ENCODE assay signal across 21 mouse cellular contexts in genomic region chr2:57522983-57523382, GRCm38 (mm10).
A peak's percentile ranks its signal among the peaks of the same experiment; 100 is the strongest.
DNase-seq lines count a peak whose midpoint lies in the region; ATAC-seq lines count a peak whose summit lies in the region.
"Had no signal": no experiment of that assay in that cellular context is flagged by ENCODE, and none has a peak within 500 bp of the region (broad histone marks: within the 10 kb centered on the region; RNA-seq: fewer than 3 reads in every experiment).

No protein-coding gene starts in this region.

- H3K27me3 ChIP-seq in midbrain, embryonic 11.5 days (ENCODE audit: control insufficient read depth, insufficient read depth, low read length): no peaks in the 10 kb centered on the region
- no peaks in the 10 kb centered on the region for H3K27me3 ChIP-seq in midbrain, embryonic 10.5 days (ENCODE audit: low read depth, poor library complexity, severe bottlenecking)
- no peaks in the 10 kb centered on the region for H3K27me3 ChIP-seq in hindbrain, embryonic 14.5 days (ENCODE audit: control insufficient read depth, insufficient read depth, low read length)
- H3K27me3 ChIP-seq in midbrain, embryonic 16.5 days (ENCODE audit: control insufficient read depth, insufficient read depth, low read depth, low read length): no peaks in the 10 kb centered on the region
- H3K27me3 ChIP-seq: embryonic facial prominence, embryonic 13.5 days; heart, embryonic 12.5 days had no signal

- WGBS in midbrain, embryonic 11.5 days: 84% methylated on average over 8 of the region's 8 CpGs
- WGBS in midbrain, embryonic 10.5 days: 81% methylated on average over 8 of the region's 8 CpGs
- 38% methylated on average over 8 of the region's 8 CpGs for WGBS in hindbrain, embryonic 14.5 days
- 46% methylated on average over 8 of the region's 8 CpGs for WGBS in midbrain, embryonic 16.5 days

- no peaks in the 10 kb centered on the region for H3K9me3 ChIP-seq in midbrain, embryonic 11.5 days (ENCODE audit: control insufficient read depth, low read length)
- no peaks in the 10 kb centered on the region for H3K9me3 ChIP-seq in midbrain, embryonic 10.5 days (replicated peaks)
- H3K9me3 ChIP-seq in hindbrain, embryonic 14.5 days (ENCODE audit: control insufficient read depth, low read length): no peaks in the 10 kb centered on the region
- no peaks in the 10 kb centered on the region for H3K9me3 ChIP-seq in midbrain, embryonic 16.5 days (replicated peaks; ENCODE audit: control insufficient read depth, low read length, poor library complexity, severe bottlenecking)
- H3K9me3 ChIP-seq: embryonic facial prominence, embryonic 13.5 days; heart, embryonic 12.5 days; limb, embryonic 10.5 days had no signal

- H3K4me3 ChIP-seq in midbrain, embryonic 11.5 days (ENCODE audit: low read depth, low read length): no peak overlapping the region
- no peak overlapping the region for H3K4me3 ChIP-seq in midbrain, embryonic 10.5 days
- H3K4me3 ChIP-seq in hindbrain, embryonic 14.5 days (replicated peaks; ENCODE audit: low read length): no peak overlapping the region
- H3K4me3 ChIP-seq in midbrain, embryonic 16.5 days (ENCODE audit: low read depth, low read length): no peak overlapping the region
- H3K4me3 ChIP-seq: embryonic facial prominence, embryonic 13.5 days; heart, embryonic 12.5 days; left cerebral cortex, adult 2 months; limb, embryonic 10.5 days had no signal

- H3K27ac ChIP-seq in midbrain, embryonic 11.5 days (ENCODE audit: low read depth, low read length): no peak overlapping the region
- H3K27ac ChIP-seq in midbrain, embryonic 10.5 days (replicated peaks): no peak overlapping the region
- H3K27ac ChIP-seq in hindbrain, embryonic 14.5 days: no peak overlapping the region
- H3K27ac ChIP-seq in midbrain, embryonic 16.5 days (ENCODE audit: low read length): no peak overlapping the region
- H3K27ac ChIP-seq: embryonic facial prominence, embryonic 13.5 days; left cerebral cortex, adult 2 months; limb, embryonic 10.5 days; macrophage had no signal

- no peaks in the 10 kb centered on the region for H3K36me3 ChIP-seq in midbrain, embryonic 11.5 days (ENCODE audit: control insufficient read depth, insufficient read depth, low read length)
- H3K36me3 ChIP-seq in midbrain, embryonic 10.5 days: no peaks in the 10 kb centered on the region
- no peaks in the 10 kb centered on the region for H3K36me3 ChIP-seq in hindbrain, embryonic 14.5 days (replicated peaks; ENCODE audit: control insufficient read depth, insufficient read depth)
- H3K36me3 ChIP-seq in midbrain, embryonic 16.5 days (ENCODE audit: control insufficient read depth, insufficient read depth, low read length): no peaks in the 10 kb centered on the region
- H3K36me3 ChIP-seq: embryonic facial prominence, embryonic 13.5 days; heart, embryonic 12.5 days; limb, embryonic 10.5 days had no signal

- H3K4me1 ChIP-seq in midbrain, embryonic 11.5 days (ENCODE audit: control insufficient read depth, insufficient read depth, low read length): no peaks in the 10 kb centered on the region
- peaks cover 11% of the 10 kb centered on the region for H3K4me1 ChIP-seq in midbrain, embryonic 10.5 days
- no peaks in the 10 kb centered on the region for H3K4me1 ChIP-seq in hindbrain, embryonic 14.5 days (replicated peaks; ENCODE audit: control insufficient read depth, insufficient read depth, low read length)
- H3K4me1 ChIP-seq in midbrain, embryonic 16.5 days (ENCODE audit: control insufficient read depth, insufficient read depth, low read length): no peaks in the 10 kb centered on the region
- H3K4me1 ChIP-seq: embryonic facial prominence, embryonic 13.5 days; heart, embryonic 12.5 days; limb, embryonic 10.5 days had no signal

- H3K4me2 ChIP-seq in midbrain, embryonic 11.5 days: no peak overlapping the region
- no peak overlapping the region for H3K4me2 ChIP-seq in hindbrain, embryonic 14.5 days (replicated peaks)
- H3K4me2 ChIP-seq in midbrain, embryonic 16.5 days (ENCODE audit: low read length): no peak overlapping the region
- H3K4me2 ChIP-seq: embryonic facial prominence, embryonic 13.5 days; heart, embryonic 12.5 days; liver, embryonic 11.5 days had no signal

- no peak overlapping the region for H3K9ac ChIP-seq in midbrain, embryonic 11.5 days (ENCODE audit: low read length)
- no peak overlapping the region for H3K9ac ChIP-seq in hindbrain, embryonic 14.5 days
- H3K9ac ChIP-seq in midbrain, embryonic 16.5 days (ENCODE audit: low read depth, low read length): no peak overlapping the region
- H3K9ac ChIP-seq: embryonic facial prominence, embryonic 13.5 days; heart, embryonic 12.5 days had no signal

- ATAC-seq in midbrain, embryonic 11.5 days (ENCODE audit: low FRiP score): peak; percentile 48; the same call in 1 of the 2 replicates
- peak; percentile 83 for ATAC-seq in hindbrain, embryonic 14.5 days (ENCODE audit: low FRiP score)
- ATAC-seq in midbrain, embryonic 16.5 days: peak; percentile 71
- no peak for ATAC-seq in erythroblast, adult 5-6 weeks (replicated peaks; ENCODE audit: low FRiP score, poor library complexity, severe bottlenecking)
- ATAC-seq: intestine, postnatal 0 days had no signal

- intact Hi-C loops in heart, postnatal 25 days (cut with DNase I): no loop called here

- no peak for DNase-seq in midbrain, embryonic 11.5 days (ENCODE audit: low spot score, missing footprints)
- DNase-seq in midbrain, embryonic 10.5 days (ENCODE audit: low spot score): no peak
- peak; percentile 46 for DNase-seq in hindbrain, embryonic 14.5 days (ENCODE audit: low spot score)
- DNase-seq in heart, postnatal 25 days (ENCODE audit: low spot score): no peak
- no peak for DNase-seq in left cerebral cortex, adult 11 months (ENCODE audit: low spot score)
- DNase-seq: adrenal gland, postnatal 10 days; B cell, adult 2 months; cerebellum, adult 2 months; heart, postnatal 36 days; lung, adult 2 months; right cerebral cortex, postnatal 14 days; thymus, postnatal 36 days had no signal
